Mouse (Mus musculus): ENCODE data around the gene Nkg7. TPM values are rescaled to one million over a fixed set of nuclear protein-coding genes. Genes with fewer than 3 reads are reported as not detected.

Gene Nkg7
- polyA plus RNA-seq, 1 experiment = 4.0 TPM

GRCm38 (mm10) chr7:43447801-43448200 is 10.9 kb downstream of the Nkg7 start:
- no peak for DNase-seq (ENCODE audit: low spot score)

- DNase-seq (ENCODE audit: low spot score) = no peak
These were observed 11.4 kb downstream of the Nkg7 start for GRCm38 (mm10) chr7:43448246-43448645.

GRCm38 (mm10) chr7:43449811-43450210 is 12.9 kb downstream of the Nkg7 start:
- DNase-seq (ENCODE audit: low spot score) = no peak

GRCm38 (mm10) chr7:43451726-43452125 is 14.9 kb downstream of the Nkg7 start:
- no peak for DNase-seq (ENCODE audit: low spot score)

- no peak for DNase-seq (ENCODE audit: low spot score)
These were observed 15.7 kb downstream of the Nkg7 start for GRCm38 (mm10) chr7:43452609-43453008.

GRCm38 (mm10) chr7:43453599-43454355 is 16.9 kb downstream of the Nkg7 start:
- no peak for DNase-seq (ENCODE audit: low spot score)

GRCm38 (mm10) chr7:43454371-43454770 is 17.5 kb downstream of the Nkg7 start:
- no peak for DNase-seq (ENCODE audit: low spot score)

GRCm38 (mm10) chr7:43462851-43463250 is 26.0 kb downstream of the Nkg7 start, which contains the start of gene Vsig10l:
Vsig10l (plus strand) TSS chr7:43463151.
- DNase-seq (ENCODE audit: low spot score) = no peak

GRCm38 (mm10) chr7:43463976-43464375 is 27.1 kb downstream of the Nkg7 start:
- DNase-seq (ENCODE audit: low spot score) = no peak

- DNase-seq (ENCODE audit: low spot score) = no peak
These were observed 28.0 kb downstream of the Nkg7 start for GRCm38 (mm10) chr7:43464864-43465343.

- peak; percentile 58 for DNase-seq (ENCODE audit: low spot score)
These were observed 28.6 kb downstream of the Nkg7 start for GRCm38 (mm10) chr7:43465344-43466098.

- peak; percentile 71 for DNase-seq (ENCODE audit: low spot score)
These were observed 29.3 kb downstream of the Nkg7 start for GRCm38 (mm10) chr7:43466099-43466694.

- DNase-seq (ENCODE audit: low spot score) = no peak
These were observed 33.5 kb downstream of the Nkg7 start for GRCm38 (mm10) chr7:43470373-43470772.

GRCm38 (mm10) chr7:43475706-43476105 is 38.8 kb downstream of the Nkg7 start:
- no peak for DNase-seq (ENCODE audit: low spot score)

GRCm38 (mm10) chr7:43476376-43476775 is 39.5 kb downstream of the Nkg7 start:
- DNase-seq (ENCODE audit: low spot score) = no peak

GRCm38 (mm10) chr7:43481191-43481590 is 44.3 kb downstream of the Nkg7 start:
- no peak for DNase-seq (ENCODE audit: low spot score)

- no peak for DNase-seq (ENCODE audit: low spot score)
These were observed 45.3 kb downstream of the Nkg7 start for GRCm38 (mm10) chr7:43482090-43482716.

- DNase-seq (ENCODE audit: low spot score) = no peak
These were observed 46.4 kb downstream of the Nkg7 start for GRCm38 (mm10) chr7:43483236-43483635.

All from urinary bladder, adult 2 months (tissue).